Mouse (Mus musculus): ENCODE measurements at regions not wholly inside any gene's neighbourhood (a gene's known extent, or its start where the extent isn't known, plus 50 kb on each side); places are given as distances from the start of the nearest gene placed in this dataset.

DNA sequence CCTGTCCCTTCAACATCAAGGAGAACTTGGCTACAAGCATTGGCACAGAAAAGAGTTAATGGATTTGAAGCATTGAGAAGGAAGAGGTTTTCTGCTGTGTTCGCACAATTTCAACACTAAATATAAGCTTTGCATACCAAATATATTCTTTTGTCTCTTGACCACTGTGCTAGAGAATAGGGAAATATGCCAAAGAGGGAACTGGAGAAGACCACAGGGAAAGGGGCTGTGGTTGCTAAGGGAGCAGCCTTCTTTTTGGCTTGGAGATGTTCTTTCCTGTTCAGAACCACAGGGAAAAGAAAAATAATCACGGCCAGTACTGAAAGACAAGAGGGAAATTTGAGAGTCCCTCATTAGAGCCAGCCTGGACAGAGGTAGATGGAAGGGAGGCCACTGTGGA, 352.8 kb downstream of the Kctd12 start:
- no peak for DNase-seq (ENCODE audit: low spot score in 2 of 2)

- no peak for DNase-seq (ENCODE audit: low spot score in 2 of 2)
Observed at GRCm38 (mm10) chr14:102621546-102621945, 360.9 kb downstream of the Kctd12 start.

DNA sequence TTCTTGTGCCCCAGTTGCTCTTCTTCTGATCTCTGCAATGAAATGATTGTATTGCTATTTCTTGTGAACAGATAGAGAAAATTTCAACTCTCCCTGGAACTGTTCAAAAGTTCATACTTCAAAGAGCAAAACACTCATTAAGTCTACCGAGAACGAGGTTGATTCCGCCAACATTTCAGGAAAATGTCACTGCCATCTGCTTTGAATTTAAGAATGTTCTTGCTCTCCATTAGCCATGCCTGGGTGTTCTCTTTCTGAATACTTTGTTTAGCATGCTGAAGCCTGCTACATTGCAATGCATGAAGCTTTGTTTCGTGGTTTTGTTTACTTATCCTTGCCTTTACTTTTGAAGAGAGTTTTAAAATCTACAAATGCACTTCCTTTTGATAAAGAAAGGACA, 363.4 kb downstream of the Kctd12 start:
- DNase-seq (ENCODE audit: low spot score in 2 of 2) = no peak

- no peak for DNase-seq (ENCODE audit: low spot score in 2 of 2)
Observed at GRCm38 (mm10) chr14:102615588-102616309, 366.7 kb downstream of the Kctd12 start.

- no peak for DNase-seq (ENCODE audit: low spot score in 2 of 2)
Observed at GRCm38 (mm10) chr14:102606055-102606454, 376.4 kb downstream of the Kctd12 start.

DNA sequence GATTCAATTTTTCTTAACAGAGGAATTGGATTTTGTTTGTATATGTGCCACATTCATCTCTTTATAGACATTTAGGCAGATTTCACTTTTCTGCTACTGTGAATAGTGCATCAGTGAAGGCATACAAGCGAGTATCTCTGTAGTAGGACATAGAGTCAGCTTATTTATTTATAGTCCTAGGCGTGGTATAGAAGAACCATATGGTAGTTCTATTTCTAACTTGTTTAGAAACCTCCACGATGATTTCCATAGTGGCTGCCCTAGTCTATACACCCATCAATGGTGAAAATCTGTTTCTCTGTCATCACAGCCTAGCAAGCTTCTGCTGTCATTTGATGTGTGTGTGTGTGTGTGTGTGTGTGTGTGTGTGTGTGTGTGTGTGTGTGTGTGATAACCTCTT, 387.6 kb downstream of the Kctd12 start:
- no peak for DNase-seq (ENCODE audit: low spot score in 2 of 2)

DNA sequence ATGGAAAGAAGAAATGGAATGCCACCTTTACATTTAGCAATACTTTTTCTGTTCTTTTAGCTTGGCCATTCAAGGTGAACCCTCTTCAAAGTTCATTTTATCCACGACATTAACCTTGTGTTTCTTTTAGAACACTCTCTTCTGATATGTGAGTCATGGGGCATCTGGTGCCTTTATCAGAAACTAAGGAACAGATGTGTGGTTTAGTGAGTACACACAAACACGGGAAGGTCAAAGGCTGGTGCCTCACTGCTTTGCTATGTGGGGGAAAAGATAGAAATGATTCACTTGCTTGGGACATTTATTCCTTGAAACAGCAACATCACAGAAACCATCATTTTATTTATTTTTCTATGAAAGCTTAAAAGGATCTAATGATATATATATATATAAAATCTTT, 428.7 kb downstream of the Kctd12 start:
- no peak for DNase-seq (ENCODE audit: low spot score in 2 of 2)

DNA sequence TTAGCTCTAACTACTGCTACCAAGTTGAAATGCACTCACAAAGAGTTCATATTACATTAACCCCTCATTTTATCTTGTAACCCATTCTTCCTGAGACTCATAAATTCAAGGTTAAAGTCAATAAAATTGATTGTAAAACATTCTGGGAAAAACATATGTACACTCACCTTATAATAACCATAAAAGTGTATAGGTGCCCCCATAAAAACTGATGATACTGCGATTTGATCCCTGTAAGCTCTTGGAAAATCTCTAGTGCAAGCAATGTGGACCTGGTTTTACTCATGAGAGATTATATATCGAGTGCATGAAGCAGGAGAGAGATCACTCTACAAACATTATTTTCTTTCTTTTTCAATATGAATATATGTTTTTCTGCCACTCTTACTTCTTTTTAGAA, 429.8 kb downstream of the Kctd12 start:
- DNase-seq (ENCODE audit: low spot score in 2 of 2) = no peak

DNA sequence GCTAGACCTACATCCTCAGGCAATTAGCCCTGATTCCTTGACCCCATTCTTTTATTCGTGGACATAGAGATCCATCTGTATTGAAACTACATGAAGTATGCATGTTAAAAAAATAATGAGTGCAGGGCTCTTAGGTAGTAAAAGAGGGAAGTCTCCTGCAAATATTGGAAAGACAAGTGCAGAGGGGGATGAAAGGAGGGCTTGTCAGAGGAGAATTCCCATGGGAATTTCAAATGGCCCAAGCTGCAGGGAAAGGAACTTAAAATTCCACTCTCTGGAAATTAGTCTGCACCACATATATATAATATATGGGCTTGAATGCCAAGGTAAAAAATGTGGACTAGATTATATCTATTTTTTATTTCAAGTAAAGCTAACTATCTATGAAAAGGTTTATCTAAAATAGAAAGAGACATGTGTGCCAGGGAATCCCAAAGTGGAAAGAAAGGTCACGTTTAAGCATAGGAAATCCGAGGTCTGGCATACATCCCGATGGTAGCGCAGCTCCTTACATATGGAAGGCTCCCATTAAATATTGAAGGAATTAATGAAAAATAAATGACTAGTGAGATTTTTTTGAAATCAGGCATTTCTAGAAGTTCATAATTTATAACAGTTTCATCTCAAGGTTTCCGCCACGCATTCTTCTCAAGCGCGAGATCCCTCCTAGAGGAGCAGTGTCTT, 457.4 kb downstream of the Kctd12 start:
- no peak for DNase-seq (ENCODE audit: low spot score in 2 of 2)

- DNase-seq (ENCODE audit: low spot score in 2 of 2) = no peak
Observed at GRCm38 (mm10) chr14:102516765-102517164, 465.7 kb downstream of the Kctd12 start.

DNA sequence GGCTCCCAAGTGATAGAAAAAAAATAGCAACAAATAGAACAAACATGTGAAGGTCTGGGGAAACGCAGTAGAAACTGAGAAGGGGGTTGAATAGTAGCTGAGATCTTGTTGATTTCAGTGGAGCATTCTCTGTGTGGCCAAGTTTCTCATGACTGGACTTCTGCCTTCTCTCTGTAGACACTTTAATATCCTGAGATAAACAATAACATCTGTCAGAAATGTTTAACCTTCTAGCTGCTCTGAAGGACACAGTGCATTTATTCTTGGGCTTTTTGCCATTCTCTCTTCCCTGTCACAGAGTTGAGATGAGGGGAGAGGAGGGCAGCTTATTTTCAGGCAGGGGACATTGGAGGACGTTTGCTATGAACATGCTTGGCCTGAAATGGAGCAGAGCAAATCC, 467.9 kb downstream of the Kctd12 start:
- DNase-seq (ENCODE audit: low spot score in 2 of 2) = no peak

- DNase-seq (ENCODE audit: low spot score in 2 of 2) = no peak
Observed at GRCm38 (mm10) chr14:102512651-102513050, 469.8 kb downstream of the Kctd12 start.

DNA sequence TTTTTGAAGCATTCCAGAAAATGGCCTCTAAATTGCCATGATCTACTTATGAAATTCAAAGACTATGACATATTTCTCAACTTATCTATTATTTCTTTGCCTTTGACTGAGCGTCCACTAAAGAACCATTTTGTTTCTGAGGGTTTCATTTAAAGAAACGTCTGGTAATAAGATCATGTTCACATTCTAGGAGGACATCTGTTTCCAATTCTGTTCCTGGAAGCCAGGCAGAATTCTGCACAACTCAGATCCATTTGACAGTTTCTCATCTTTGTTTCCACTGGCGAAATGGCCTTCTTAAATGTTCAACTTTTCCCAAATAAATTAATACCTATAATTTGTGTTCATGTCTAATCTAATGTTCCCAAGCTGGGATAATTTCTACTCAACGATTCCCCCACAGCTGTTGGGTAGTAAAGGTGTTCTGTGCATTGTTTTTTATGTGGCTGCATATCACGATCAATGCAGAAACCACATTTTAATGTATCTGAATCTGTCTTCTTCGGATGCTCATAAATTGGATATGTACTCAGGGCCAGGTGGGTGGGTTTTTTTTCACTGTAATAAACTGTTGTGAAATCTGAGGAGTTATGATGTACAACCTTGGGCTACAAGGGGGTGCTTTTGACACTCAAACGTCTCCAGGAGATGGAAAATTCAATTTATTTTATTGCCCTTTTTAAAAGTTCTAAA, 470.6 kb downstream of the Kctd12 start:
- no peak for DNase-seq (ENCODE audit: low spot score in 2 of 2)

- peak in 1 of 2 experiments; percentile 23 for DNase-seq (ENCODE audit: low spot score in 2 of 2)
Observed at GRCm38 (mm10) chr14:102510387-102510786, 472.1 kb downstream of the Kctd12 start.

GRCm38 (mm10) chr14:102505696-102506321, 476.6 kb downstream of the Kctd12 start:
- DNase-seq (ENCODE audit: low spot score in 2 of 2) = no peak

DNA sequence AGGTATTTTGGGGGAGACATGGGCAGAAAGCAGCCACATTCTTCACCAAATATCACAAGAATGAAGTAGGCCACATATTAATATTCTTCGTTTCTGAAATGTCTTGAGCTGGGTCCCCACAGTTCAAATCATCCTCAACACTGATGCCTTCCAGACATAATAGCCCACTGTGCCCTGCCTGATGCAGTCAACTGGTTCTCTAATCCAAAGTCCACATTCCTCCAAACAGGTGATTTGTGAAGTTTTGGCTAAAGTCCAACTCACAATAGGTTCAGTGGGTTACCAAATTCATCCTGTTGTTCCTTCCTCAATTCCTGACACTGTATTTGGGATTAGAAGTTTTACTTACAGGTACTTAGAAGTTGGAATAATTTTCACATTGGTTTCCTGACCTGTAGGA, 485.3 kb downstream of the Kctd12 start:
- no peak for DNase-seq (ENCODE audit: low spot score in 2 of 2)

DNA sequence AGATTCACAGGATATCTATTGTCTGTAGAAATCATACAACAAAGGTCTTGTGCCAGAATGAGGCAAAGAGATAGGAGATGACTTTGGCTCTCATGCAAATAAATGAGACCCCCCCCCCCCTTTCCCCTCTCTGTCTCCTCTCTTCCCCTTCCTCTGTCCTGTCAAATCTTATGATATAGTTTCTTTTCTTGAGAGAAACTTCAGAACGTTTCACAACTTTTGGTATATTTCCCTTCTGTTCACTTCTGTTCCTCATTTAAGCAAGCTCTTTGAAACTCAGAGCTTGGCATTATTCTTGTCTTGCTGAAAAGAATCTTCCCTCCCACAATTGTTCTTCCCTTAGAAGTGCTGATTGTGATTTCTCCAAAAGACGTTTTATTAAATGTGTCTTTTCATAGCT, 490.1 kb downstream of the Kctd12 start:
- DNase-seq (ENCODE audit: low spot score in 2 of 2) = no peak

DNA sequence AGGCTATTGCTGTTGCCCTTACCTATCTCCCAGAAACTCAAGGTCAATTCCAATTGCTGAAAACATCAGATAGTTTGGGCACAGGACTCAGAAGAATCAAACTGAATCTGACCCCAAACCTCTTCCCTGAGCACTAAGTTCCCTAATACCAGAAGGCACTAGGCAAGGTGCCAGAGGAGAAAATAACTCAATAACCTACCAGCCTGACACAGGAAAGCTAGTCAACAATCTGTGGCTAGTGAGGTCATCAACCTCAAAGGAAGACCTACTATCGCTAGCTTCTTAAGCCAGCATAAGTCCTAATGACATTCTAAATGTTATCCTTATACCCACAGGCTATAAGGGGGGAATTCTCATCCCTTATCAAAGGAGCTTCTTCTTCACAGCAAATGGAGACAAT, 491.2 kb downstream of the Kctd12 start:
- DNase-seq (ENCODE audit: low spot score in 2 of 2) = no peak

- DNase-seq (ENCODE audit: low spot score in 2 of 2) = no peak
Observed at GRCm38 (mm10) chr14:102477162-102477561, 505.3 kb downstream of the Kctd12 start.

- DNase-seq (ENCODE audit: low spot score in 2 of 2) = no peak
Observed at GRCm38 (mm10) chr14:102469326-102469725, 513.1 kb downstream of the Kctd12 start.

GRCm38 (mm10) chr14:102461001-102461400, 521.4 kb downstream of the Kctd12 start:
- no peak for DNase-seq (ENCODE audit: low spot score in 2 of 2)

DNA sequence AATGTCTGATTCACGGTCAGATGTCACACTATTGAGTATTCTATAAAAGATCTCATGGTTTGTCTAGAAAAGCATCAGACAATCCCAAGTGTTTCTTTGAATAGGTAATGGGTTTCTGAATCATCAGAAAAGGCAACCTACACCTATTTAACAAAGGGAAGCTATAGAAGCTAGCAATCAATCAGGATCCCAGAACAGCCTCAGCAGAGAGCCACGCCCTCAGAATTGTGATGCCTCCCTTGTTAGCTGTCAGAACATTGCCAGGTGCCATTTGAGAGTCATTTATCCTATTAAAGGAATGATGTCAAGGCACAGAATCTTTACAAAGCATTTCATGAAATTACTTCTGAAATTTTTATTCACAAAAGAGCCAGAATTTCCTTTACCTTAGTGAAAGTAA, 542.7 kb downstream of the Kctd12 start:
- no peak for DNase-seq (ENCODE audit: low spot score in 2 of 2)

All from natural killer cell, adult 2 months (primary cell).